Mouse (Mus musculus) forebrain, embryonic 14.5 days (tissue): ENCODE data around the gene Rbfox3. TPM values are rescaled to one million over a fixed set of nuclear protein-coding genes. Genes with fewer than 3 reads are reported as not detected.

ENCODE experiments used
- ATAC-seq: fragments of 200-750 bp; cut with Nextera tagmentation; 2 replicates; pipeline ENCODE4 v1.8.0; 2017; ENCODE audit warnings: mild to moderate bottlenecking, moderate library complexity
- DNase-seq: peaks from one replicate; pipeline ENCODE4 v3.0.0-alpha.2; 2015; ENCODE audit warnings: low spot score
- H3K27ac ChIP-seq: fragments of 300-500 bp; sonication (generic); 2 replicates; pipeline ENCODE4 v1.5.1; 2014; ENCODE audit warnings: low read depth, mild to moderate bottlenecking, control low read depth, low read length, moderate library complexity
- H3K27me3 ChIP-seq: fragments of 300-500 bp; sonication (generic); replicated peaks from 2 replicates; pipeline ENCODE4 v1.6.1; 2014; ENCODE audit warnings: low read length, control low read depth, mixed read lengths; ENCODE audit not compliant: control insufficient read depth, insufficient read depth
- H3K36me3 ChIP-seq: fragments of 300-500 bp; sonication (generic); 2 replicates; pipeline ENCODE4 v1.6.1; 2014; ENCODE audit warnings: low read length, control low read depth; ENCODE audit not compliant: control insufficient read depth, insufficient read depth
- H3K4me1 ChIP-seq: fragments of 300-500 bp; sonication (generic); 2 replicates; pipeline ENCODE4 v1.6.1; 2014; ENCODE audit warnings: antibody characterized with exemption, low read length, control low read depth; ENCODE audit not compliant: control insufficient read depth, insufficient read depth
- H3K4me2 ChIP-seq: fragments of 300-500 bp; sonication (generic); 2 replicates; pipeline ENCODE4 v1.6.1; 2014; ENCODE audit warnings: mild to moderate bottlenecking, control low read depth, low read length
- H3K4me3 ChIP-seq: fragments of 300-500 bp; sonication (generic); 2 replicates; pipeline ENCODE4 v1.5.1; 2014; ENCODE audit warnings: low read depth, low read length, control low read depth
- H3K9ac ChIP-seq: fragments of 300-500 bp; sonication (generic); 2 replicates; pipeline ENCODE4 v1.6.1; 2014; ENCODE audit warnings: mild to moderate bottlenecking, low read length, control low read depth, moderate library complexity
- H3K9me3 ChIP-seq: fragments of 300-500 bp; sonication (generic); replicated peaks from 2 replicates; pipeline ENCODE4 v1.6.1; 2016; ENCODE audit warnings: low read length, control low read depth, mixed read lengths; ENCODE audit not compliant: control insufficient read depth
- WGBS: fragments of 180-500 bp; shearing (Covaris S2); extraction: QIAGEN DNeasy Blood & Tissue Kit; methylation state at CpG from one replicate; pipeline ENCODE4 v1.1.7; 2014; 5-methylcytosine and 5-hydroxymethylcytosine counted together
- polyA plus RNA-seq: library from polyadenylated mRNA; unstranded; fragments of >200 nt; fragmentation: Nextera tagmentation; extraction: Ambion mirVana; gene quantifications from 2 replicates; pipeline ENCODE4 v1.2.1, GENCODE M21; 2014

Gene Rbfox3
- polyA plus RNA-seq, 1 experiment from 2014 or later, result 28.2 TPM

DNA sequence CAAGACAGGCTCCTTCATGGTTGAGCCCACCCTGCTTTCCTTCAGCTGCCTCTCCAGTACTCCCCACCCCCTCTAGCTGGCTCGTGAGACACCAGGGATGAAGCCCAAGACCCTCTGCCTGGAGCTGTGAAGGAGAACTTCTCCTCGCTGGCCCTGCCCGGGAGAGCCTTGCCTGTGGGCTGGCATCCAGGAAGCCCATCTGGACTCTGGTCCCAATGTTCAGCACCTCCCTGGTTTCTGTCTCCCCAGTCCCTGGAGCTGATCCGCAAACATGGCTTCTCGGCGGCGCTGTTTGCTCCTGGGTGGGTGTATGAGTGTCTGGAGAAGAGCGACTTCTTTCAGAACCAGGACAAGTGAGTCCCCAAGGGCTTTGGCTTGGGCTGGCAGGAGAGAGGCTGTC lies 427.2 kb downstream of the Rbfox3 start:
- Histone ChIP-seq H3K4me2 (no peak overlapping the region), H3K36me3 (peaks cover 10% of the 10 kb centered on the region; the same call in 1 of the 2 replicates), H3K27me3 (no peaks in the 10 kb centered on the region), H3K9ac (no peak overlapping the region), H3K9me3 (no peaks in the 10 kb centered on the region), H3K27ac (no peak overlapping the region), H3K4me3 (no peak overlapping the region), H3K4me1 (no peaks in the 10 kb centered on the region)
- whole genome bisulfite sequencing, result 87% methylated on average over 8 of the region's 8 CpGs
- no peak for DNase-seq
- ATAC-seq, result no peak

DNA sequence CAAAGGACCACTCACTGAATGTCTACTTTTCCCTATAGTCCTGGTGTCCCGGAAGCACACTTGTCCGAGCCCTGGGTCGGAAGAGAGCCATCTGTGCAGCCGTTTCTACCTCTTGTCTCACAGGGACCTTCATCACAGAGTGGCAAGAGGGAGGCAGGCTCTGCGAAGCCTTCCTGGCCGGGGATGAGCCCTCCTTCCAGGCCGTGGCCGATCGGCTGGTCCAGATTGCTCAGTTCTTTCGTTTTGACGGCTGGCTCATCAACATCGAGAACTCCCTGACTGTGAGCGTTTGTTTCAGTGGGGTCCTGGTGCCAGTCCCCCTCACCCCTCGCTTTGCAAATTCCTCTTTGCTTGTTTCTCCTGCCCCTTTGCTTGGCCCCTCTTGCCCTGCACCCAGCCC lies 429.6 kb downstream of the Rbfox3 start:
- Histone ChIP-seq H3K4me1 (peaks cover 5% of the 10 kb centered on the region; the same call in 1 of the 2 replicates), H3K36me3 (0 out of 2 replicates have a peak, but pooled peaks cover 5% of the 10 kb centered on the region), H3K4me3 (no peak overlapping the region), H3K27ac (no peak overlapping the region), H3K4me2 (no peak overlapping the region), H3K9me3 (no peaks in the 10 kb centered on the region), H3K27me3 (no peaks in the 10 kb centered on the region), H3K9ac (no peak overlapping the region)
- DNase-seq, result no peak
- no peak for ATAC-seq
- WGBS, result 85% methylated on average over 14 of the region's 14 CpGs

DNA sequence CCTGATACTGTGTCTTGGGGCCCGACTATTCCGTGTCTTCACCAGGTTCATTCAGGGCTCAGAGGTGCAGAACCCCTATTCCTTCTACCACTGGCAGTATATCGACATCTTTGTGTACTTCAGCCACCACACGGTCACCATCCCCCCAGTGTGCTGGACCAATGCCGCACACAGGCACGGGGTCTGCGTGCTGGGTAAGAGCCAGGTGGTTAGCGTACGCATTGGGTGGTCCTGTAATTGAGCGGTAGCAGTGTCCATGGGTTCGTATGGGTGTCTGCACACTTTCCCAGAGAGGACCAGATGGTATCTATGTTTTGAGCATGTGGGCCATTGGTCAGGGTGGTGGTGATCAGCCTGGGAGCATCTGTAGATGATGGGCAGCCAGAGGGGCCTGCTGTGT lies 430.2 kb downstream of the Rbfox3 start:
- WGBS, result 92% methylated on average over 11 of the region's 11 CpGs

DNA sequence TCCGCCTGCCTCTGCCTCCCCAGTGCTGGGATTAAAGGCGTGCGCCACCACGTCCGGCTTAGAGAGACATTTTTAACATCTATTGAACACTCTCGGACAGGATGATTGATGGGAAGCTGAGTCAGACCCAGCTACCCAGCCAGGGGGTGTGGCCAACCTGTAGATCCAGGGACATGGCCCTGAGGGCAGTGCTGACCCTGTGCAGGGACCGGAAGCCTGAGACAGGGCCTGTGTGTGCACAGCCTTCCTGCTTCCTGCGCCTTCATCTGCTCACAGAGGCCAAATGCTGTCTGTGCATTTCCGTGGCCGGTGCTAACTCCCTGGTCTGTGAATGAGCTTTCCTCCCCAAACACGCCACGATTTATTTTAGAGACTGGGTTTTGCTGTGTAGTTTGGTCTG lies 431.6 kb downstream of the Rbfox3 start:
- Histone ChIP-seq H3K27ac (no peak overlapping the region), H3K4me3 (no peak overlapping the region), H3K36me3 (no peaks in the 10 kb centered on the region), H3K4me2 (no peak overlapping the region), H3K27me3 (no peaks in the 10 kb centered on the region), H3K9ac (no peak overlapping the region), H3K4me1 (peaks cover 5% of the 10 kb centered on the region; the same call in 1 of the 2 replicates), H3K9me3 (no peaks in the 10 kb centered on the region)
- no peak for DNase-seq
- 86% methylated on average over 12 of the region's 12 CpGs for WGBS
- ATAC-seq, result no peak

More for the DNA sequence above, 430.2 kb downstream of the Rbfox3 start:
- no peak overlapping the region for H3K4me3 ChIP-seq
- H3K4me2 ChIP-seq, result no peak overlapping the region
- no peak overlapping the region for H3K9ac ChIP-seq
- H3K36me3 ChIP-seq, result 0 out of 2 replicates have a peak, but pooled peaks cover 5% of the 10 kb centered on the region
- ATAC-seq (no peak), DNase-seq (no peak)
- H3K4me1 ChIP-seq, result peaks cover 5% of the 10 kb centered on the region; the same call in 1 of the 2 replicates
- no peaks in the 10 kb centered on the region for H3K27me3 ChIP-seq
- H3K27ac ChIP-seq, result no peak overlapping the region
- no peaks in the 10 kb centered on the region for H3K9me3 ChIP-seq

DNA sequence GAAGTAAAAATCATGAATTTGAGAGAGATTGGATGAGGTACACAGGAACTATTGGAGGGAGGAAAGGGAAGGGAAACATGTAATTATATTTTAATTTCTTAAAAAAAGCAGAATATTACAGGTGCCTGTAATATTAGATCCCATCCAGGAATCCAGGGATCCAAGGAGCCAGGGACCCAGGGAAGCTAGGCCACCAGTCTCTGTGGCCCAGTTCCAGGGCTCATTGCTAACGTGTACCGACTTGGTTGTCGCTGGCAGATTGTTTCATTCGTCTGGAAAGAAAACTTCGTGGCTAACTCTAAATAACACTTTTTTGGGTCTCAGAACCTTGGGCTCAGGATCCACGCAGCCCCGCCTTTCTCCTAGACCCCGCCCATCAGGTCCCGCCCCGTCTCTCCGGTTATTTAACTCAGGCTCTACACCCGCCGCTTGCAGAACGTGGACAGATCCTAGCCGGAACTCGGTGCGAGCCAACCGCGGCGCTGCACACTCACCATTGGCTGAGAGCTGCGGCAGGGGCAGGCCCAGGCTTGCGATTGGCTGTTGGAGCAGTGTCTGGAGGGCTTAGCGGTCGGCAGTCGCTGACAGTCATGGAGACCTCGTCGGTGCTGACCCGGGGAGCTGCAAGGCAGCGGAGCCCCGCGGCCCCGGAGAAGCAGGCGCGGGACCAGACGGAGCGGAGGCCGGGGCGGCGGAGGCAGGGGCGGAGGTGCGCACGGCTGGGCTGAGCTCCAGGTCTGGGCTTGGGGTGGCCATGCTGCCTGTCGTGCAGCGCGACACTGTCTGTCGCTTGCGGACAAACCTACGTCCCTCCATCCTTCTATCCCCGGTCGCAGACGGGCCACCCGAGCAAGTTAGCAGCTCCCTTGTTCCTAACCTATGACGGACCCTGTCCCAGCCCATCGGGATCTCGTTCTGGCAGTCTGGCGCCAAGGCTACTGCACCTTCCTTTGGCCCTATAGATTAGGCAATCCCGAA lies 434.7 kb downstream of the Rbfox3 start, which contains the start of gene Engase:
Gene Engase (plus strand): TSS at position 434 of the 978 bp plus-strand sequence.
- Histone ChIP-seq H3K27me3 (no peaks in the 10 kb centered on the region), H3K4me2 (peak within 1 kb of the TSS; percentile 88), H3K9me3 (no peaks in the 10 kb centered on the region), H3K9ac (peak within 1 kb of the TSS; percentile 74), H3K4me1 (peaks cover 5% of the 10 kb centered on the region; the same call in 1 of the 2 replicates), H3K27ac (0 out of 2 replicates have a peak within 1 kb of the TSS, but pooled peaks have one; percentile 39), H3K4me3 (peak within 1 kb of the TSS; percentile 67), H3K36me3 (no peaks in the 10 kb centered on the region)
- DNase-seq, result peak; percentile 96
- WGBS, result under 1% methylated on average over 57 of the region's 57 CpGs
- peak; percentile 100 for ATAC-seq

DNA sequence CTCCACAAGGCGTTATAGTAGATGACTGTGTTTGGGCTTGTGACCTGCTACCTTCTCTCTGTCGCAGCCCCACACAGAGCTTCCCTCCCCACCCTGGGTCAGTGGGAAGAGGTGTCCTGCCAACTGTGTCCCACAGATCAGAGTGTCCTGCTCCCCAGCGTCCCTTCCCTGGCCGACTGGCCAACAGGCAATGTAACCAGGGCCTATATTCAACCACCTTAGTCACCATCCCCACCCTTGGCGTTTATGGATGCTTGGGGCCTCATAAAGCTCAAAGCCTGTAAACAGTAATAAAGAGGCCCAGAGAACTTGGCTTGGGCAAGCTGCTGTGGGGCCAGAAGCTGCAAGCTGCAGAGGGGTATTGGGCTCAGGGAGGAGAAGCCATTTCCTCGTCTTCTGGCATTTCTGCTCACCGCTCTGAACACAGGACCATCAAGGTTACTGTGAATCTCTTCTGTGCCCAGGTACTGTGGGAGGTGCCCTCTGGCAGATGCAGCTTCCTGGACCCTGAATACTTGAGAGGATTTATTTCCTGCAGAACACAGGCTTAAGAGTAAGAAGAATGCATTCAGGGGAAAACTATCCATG lies 435.8 kb downstream of the Rbfox3 start:
- WGBS, result 91% methylated on average over 7 of the region's 7 CpGs
- peaks cover 5% of the 10 kb centered on the region; the same call in 1 of the 2 replicates for H3K4me1 ChIP-seq
- H3K9ac ChIP-seq, result no peak overlapping the region
- no peaks in the 10 kb centered on the region for H3K9me3 ChIP-seq
- ATAC-seq (no peak), DNase-seq (no peak)
- H3K27me3 ChIP-seq, result no peaks in the 10 kb centered on the region
- H3K36me3 ChIP-seq, result no peaks in the 10 kb centered on the region
- no peak overlapping the region for H3K27ac ChIP-seq
- no peak overlapping the region for H3K4me3 ChIP-seq
- H3K4me2 ChIP-seq, result no peak overlapping the region

DNA sequence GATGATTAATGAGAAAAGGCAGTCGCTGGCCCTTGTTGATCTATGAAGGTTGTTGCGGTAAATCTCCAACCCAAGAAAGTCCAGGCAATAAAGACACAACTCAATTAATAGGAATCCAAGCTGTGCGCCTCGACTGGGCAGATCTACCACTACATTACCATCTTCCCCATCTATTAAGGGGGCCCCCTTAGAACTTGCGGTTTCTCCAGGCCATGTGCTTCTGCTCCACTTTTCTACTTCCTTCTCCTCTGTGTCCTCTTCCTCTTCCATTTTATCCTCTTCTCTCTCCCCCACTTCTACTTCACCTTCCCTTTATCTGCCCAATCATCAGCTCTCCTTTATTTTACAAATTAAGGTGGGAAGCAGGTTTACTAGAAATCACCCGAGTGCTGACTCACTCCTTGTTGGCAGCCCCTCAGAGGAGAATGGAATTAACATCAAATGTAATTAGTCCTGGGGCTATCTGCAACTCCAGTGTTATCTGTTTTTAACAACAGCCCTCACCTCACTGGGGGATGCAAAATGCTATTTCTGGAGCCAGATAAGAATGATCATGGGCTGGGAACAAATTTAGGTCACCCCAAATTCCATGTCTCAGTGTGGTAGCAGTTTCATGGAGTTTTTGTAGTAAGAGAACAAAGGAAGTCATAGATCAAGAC lies 437.4 kb downstream of the Rbfox3 start:
- H3K36me3 ChIP-seq, result no peaks in the 10 kb centered on the region
- H3K4me2 ChIP-seq, result no peak overlapping the region
- peaks cover 5% of the 10 kb centered on the region; the same call in 1 of the 2 replicates for H3K4me1 ChIP-seq
- no peak overlapping the region for H3K9ac ChIP-seq
- WGBS, result 86% methylated on average over 6 of the region's 6 CpGs
- ATAC-seq (no peak), DNase-seq (no peak)
- H3K27me3 ChIP-seq, result no peaks in the 10 kb centered on the region
- no peaks in the 10 kb centered on the region for H3K9me3 ChIP-seq
- no peak overlapping the region for H3K4me3 ChIP-seq
- H3K27ac ChIP-seq, result no peak overlapping the region

DNA sequence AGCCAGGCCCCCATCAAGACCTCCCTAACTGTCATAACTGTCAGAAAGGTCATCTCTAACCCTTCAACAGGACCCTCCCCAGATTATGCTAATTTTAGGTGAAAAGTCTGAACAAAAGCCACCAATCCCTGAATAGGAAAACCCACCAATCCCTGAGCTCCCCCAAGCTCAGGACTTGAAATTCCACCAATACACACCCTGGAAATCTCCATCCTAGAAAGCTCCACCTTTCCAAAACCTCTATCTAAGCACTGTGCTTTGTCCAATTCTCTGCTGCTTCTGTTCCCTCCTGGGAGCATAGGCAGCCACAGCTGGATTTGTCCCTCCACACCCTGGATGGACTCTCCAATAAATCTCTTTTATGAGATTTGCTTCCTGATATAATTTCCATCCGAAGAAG lies 438.2 kb downstream of the Rbfox3 start:
- ATAC-seq (no peak), DNase-seq (no peak)
- Histone ChIP-seq H3K9ac (no peak overlapping the region), H3K27me3 (no peaks in the 10 kb centered on the region), H3K27ac (no peak overlapping the region), H3K4me1 (peaks cover 5% of the 10 kb centered on the region; the same call in 1 of the 2 replicates), H3K4me2 (no peak overlapping the region), H3K4me3 (no peak overlapping the region), H3K36me3 (no peaks in the 10 kb centered on the region), H3K9me3 (no peaks in the 10 kb centered on the region)
- 89% methylated on average over 1 of the region's 1 CpGs for WGBS
